Mouse (Mus musculus) lung, adult 2 months (tissue): ENCODE measurements around the gene Sytl2.

Source experiments
- CTCF ChIP-seq: fragments of 200-500 bp; IDR thresholded peaks from 2 replicates; pipeline ENCODE4 v1.5.1; 2011; ENCODE audit warnings: mild to moderate bottlenecking, low read length, control low read depth; ENCODE audit not compliant: insufficient read depth
- POLR2A ChIP-seq: fragments of 200-500 bp; IDR thresholded peaks from 2 replicates; pipeline ENCODE4 v1.6.1; 2011; ENCODE audit warnings: low read depth, mild to moderate bottlenecking, control low read depth, low read length, borderline replicate concordance; ENCODE audit errors: extremely low read depth

- no peak for TF ChIP-seq POLR2A
- no peak for TF ChIP-seq CTCF
Measured at GRCm38 (mm10) chr7:90432221-90432620, 130.2 kb downstream of the Sytl2 start.
